Mouse (Mus musculus) MEL (cell line): ENCODE results near the gene Dennd1a. TPM values are rescaled to one million over a fixed set of nuclear protein-coding genes. Genes with fewer than 3 reads are reported as not detected.
A peak's percentile ranks its signal among the peaks of the same experiment; 100 is the strongest.

Source experiments
- DNase-seq: peaks from one replicate; pipeline ENCODE4 v3.0.0; 2011; ENCODE audit warnings: low read depth, low spot score
- H3K27ac ChIP-seq: 2 replicates; pipeline ENCODE4 v1.5.1; 2012; ENCODE audit warnings: low read depth, mild to moderate bottlenecking, control low read depth, low read length, moderate library complexity; ENCODE audit not compliant: control insufficient read depth
- H3K27me3 ChIP-seq, 2 experiments: fragments of 150-350 bp in 1 of 2; sonication (generic) in 1 of 2; 2 replicates each; pipeline ENCODE4 v1.6.1; 2012; ENCODE audit warnings: low read length in 2 of 2, mild to moderate bottlenecking in 2 of 2, improper control_type of control experiment in 1 of 2, moderate library complexity in 1 of 2; ENCODE audit not compliant: insufficient read depth in 2 of 2, control insufficient read depth in 1 of 2
- H3K36me3 ChIP-seq, 2 experiments: 2 replicates each; pipeline ENCODE4 v1.6.1; 2012 to 2014; ENCODE audit warnings: low read length in 2 of 2, improper control_type of control experiment in 1 of 2, inconsistent platforms in 1 of 2, mild to moderate bottlenecking in 1 of 2; ENCODE audit not compliant: insufficient read depth in 2 of 2, control insufficient read depth in 1 of 2
- H3K4me1 ChIP-seq, 2 experiments: fragments of 150-350 bp in 1 of 2; sonication (generic) in 1 of 2; 2 replicates each; pipeline ENCODE4 v1.6.1; 2012; ENCODE audit warnings: low read length in 2 of 2, improper control_type of control experiment in 1 of 2, mild to moderate bottlenecking in 1 of 2; ENCODE audit not compliant: insufficient read depth in 2 of 2, control insufficient read depth in 1 of 2
- H3K4me3 ChIP-seq, 2 experiments: fragments of 150-350 bp in 1 of 2; sonication (generic) in 1 of 2; 2 replicates each; pipeline ENCODE4 v1.5.1; 2012; ENCODE audit warnings: low read depth in 2 of 2, low read length in 2 of 2, mild to moderate bottlenecking in 2 of 2, moderate library complexity in 2 of 2, control low read depth in 1 of 2, improper control_type of control experiment in 1 of 2; ENCODE audit not compliant: control insufficient read depth in 1 of 2, insufficient read depth in 1 of 2
- H3K79me2 ChIP-seq: 2 replicates; pipeline ENCODE4 v1.6.1; 2012; ENCODE audit warnings: mild to moderate bottlenecking, low read length, moderate library complexity; ENCODE audit not compliant: control insufficient read depth, poor library complexity, insufficient read depth
- H3K9ac ChIP-seq: 2 replicates; pipeline ENCODE4 v1.6.1; 2012; ENCODE audit warnings: low read depth, mild to moderate bottlenecking, control low read depth, low read length, moderate library complexity; ENCODE audit not compliant: control insufficient read depth, poor library complexity, severe bottlenecking
- H3K9me3 ChIP-seq: fragments of 150-350 bp; sonication (generic); replicated peaks from 2 replicates; pipeline ENCODE4 v1.6.1; 2012; ENCODE audit warnings: mild to moderate bottlenecking, low read length, improper control_type of control experiment, moderate library complexity; ENCODE audit not compliant: insufficient read depth
- CHD1 ChIP-seq: IDR thresholded peaks from 2 replicates; pipeline ENCODE4 v1.6.1; 2012; ENCODE audit warnings: low read depth, mild to moderate bottlenecking, inconsistent platforms, low read length, improper control_type of control experiment
- CHD2 ChIP-seq: IDR thresholded peaks from 2 replicates; pipeline ENCODE4 v1.6.1; 2011; ENCODE audit warnings: low read length, improper control_type of control experiment
- CTCF ChIP-seq, 3 experiments: IDR thresholded peaks in 2 of 3; conservative IDR thresholded peaks in 1 of 3; 2 replicates each; pipeline ENCODE4 v1.5.1; 2011 to 2012; ENCODE audit warnings: low read length in 3 of 3, low read depth in 2 of 3, mild to moderate bottlenecking in 2 of 3, improper control_type of control experiment in 1 of 3, inconsistent platforms in 1 of 3, mixed read lengths in 1 of 3, moderate library complexity in 1 of 3; ENCODE audit not compliant: control insufficient read depth in 1 of 3, insufficient read depth in 1 of 3, poor library complexity in 1 of 3, severe bottlenecking in 1 of 3
- E2F4 ChIP-seq: IDR thresholded peaks from 2 replicates; pipeline ENCODE4 v1.6.1; 2011; ENCODE audit warnings: low read depth, low read length, improper control_type of control experiment, borderline replicate concordance
- EP300 ChIP-seq, 2 experiments: IDR thresholded peaks; 2 replicates each; pipeline ENCODE4 v1.6.1; 2011; ENCODE audit warnings: improper control_type of control experiment in 2 of 2, low read length in 2 of 2, low read depth in 1 of 2, mild to moderate bottlenecking in 1 of 2
- GABPA ChIP-seq: IDR thresholded peaks from 2 replicates; pipeline ENCODE4 v1.6.1; 2012; ENCODE audit warnings: low read depth, mild to moderate bottlenecking, inconsistent platforms, low read length, improper control_type of control experiment, moderate library complexity
- GATA1 ChIP-seq: IDR thresholded peaks from 2 replicates; pipeline ENCODE4 v1.6.1; 2011; ENCODE audit warnings: low read depth, low read length, improper control_type of control experiment
- HCFC1 ChIP-seq: IDR thresholded peaks from 2 replicates; pipeline ENCODE4 v1.6.1; 2012; ENCODE audit warnings: low read depth, mild to moderate bottlenecking, inconsistent platforms, low read length, improper control_type of control experiment, moderate library complexity
- KAT2A ChIP-seq: conservative IDR thresholded peaks from 2 replicates; pipeline ENCODE4 v1.6.1; 2012; ENCODE audit warnings: low read depth, low read length, improper control_type of control experiment, inconsistent platforms
- MAFK ChIP-seq: IDR thresholded peaks from 2 replicates; pipeline ENCODE4 v1.6.1; 2011; ENCODE audit warnings: low read depth, mild to moderate bottlenecking, low read length, improper control_type of control experiment, borderline replicate concordance
- MAX ChIP-seq: IDR thresholded peaks from 2 replicates; pipeline ENCODE4 v1.6.1; 2011; ENCODE audit warnings: low read length, improper control_type of control experiment
- MAZ ChIP-seq: IDR thresholded peaks from 2 replicates; pipeline ENCODE4 v1.6.1; 2012; ENCODE audit warnings: low read depth, mild to moderate bottlenecking, inconsistent platforms, low read length, improper control_type of control experiment
- MEF2A ChIP-seq: IDR thresholded peaks from 2 replicates; pipeline ENCODE4 v1.6.1; 2014; ENCODE audit warnings: low read depth, mild to moderate bottlenecking, inconsistent platforms, low read length, improper control_type of control experiment; ENCODE audit not compliant: poor library complexity, insufficient replicate concordance, severe bottlenecking; ENCODE audit errors: extremely low read depth
- MXI1 ChIP-seq: IDR thresholded peaks from 2 replicates; pipeline ENCODE4 v1.6.1; 2011; ENCODE audit warnings: mild to moderate bottlenecking, low read depth, low read length, improper control_type of control experiment
- MYB ChIP-seq: IDR thresholded peaks from 2 replicates; pipeline ENCODE4 v1.6.1; 2011; ENCODE audit warnings: mild to moderate bottlenecking, low read depth, low read length, improper control_type of control experiment
- MYC ChIP-seq: IDR thresholded peaks from 2 replicates; pipeline ENCODE4 v1.6.1; 2011; ENCODE audit warnings: low read depth, mild to moderate bottlenecking, low read length, improper control_type of control experiment, moderate library complexity
- NELFE ChIP-seq: IDR thresholded peaks from 2 replicates; pipeline ENCODE4 v1.6.1; 2011; ENCODE audit warnings: low read depth, low read length, improper control_type of control experiment
- POLR2A ChIP-seq, 2 experiments: IDR thresholded peaks; 2 replicates each; pipeline ENCODE4 v1.6.1; 2011 to 2012; ENCODE audit warnings: low read length in 2 of 2, mild to moderate bottlenecking in 2 of 2, control low read depth in 1 of 2, improper control_type of control experiment in 1 of 2, low read depth in 1 of 2, moderate library complexity in 1 of 2; ENCODE audit not compliant: control insufficient read depth in 1 of 2, insufficient read depth in 1 of 2, poor library complexity in 1 of 2
- RAD21 ChIP-seq: IDR thresholded peaks from 2 replicates; pipeline ENCODE4 v1.6.1; 2011; ENCODE audit warnings: mild to moderate bottlenecking, low read depth, low read length, improper control_type of control experiment
- RCOR1 ChIP-seq: IDR thresholded peaks from 2 replicates; pipeline ENCODE4 v1.6.1; 2012; ENCODE audit warnings: low read depth, mild to moderate bottlenecking, inconsistent platforms, low read length, improper control_type of control experiment
- SIN3A ChIP-seq: IDR thresholded peaks from 2 replicates; pipeline ENCODE4 v1.6.1; 2012; ENCODE audit warnings: low read length, improper control_type of control experiment, inconsistent platforms
- SMC3 ChIP-seq: IDR thresholded peaks from 2 replicates; pipeline ENCODE4 v1.6.1; 2011; ENCODE audit warnings: low read depth, low read length, improper control_type of control experiment
- TCF12 ChIP-seq: IDR thresholded peaks from 2 replicates; pipeline ENCODE4 v1.6.1; 2014; ENCODE audit warnings: low read depth, mild to moderate bottlenecking, inconsistent platforms, low read length, improper control_type of control experiment, moderate library complexity
- UBTF ChIP-seq: IDR thresholded peaks from 2 replicates; pipeline ENCODE4 v1.6.1; 2012; ENCODE audit warnings: low read depth, mild to moderate bottlenecking, inconsistent platforms, low read length, improper control_type of control experiment, moderate library complexity, borderline replicate concordance; ENCODE audit not compliant: insufficient read depth
- USF2 ChIP-seq, 2 experiments: IDR thresholded peaks; 2 replicates each; pipeline ENCODE4 v1.6.1; 2011 to 2012; ENCODE audit warnings: improper control_type of control experiment in 2 of 2, low read length in 2 of 2, borderline replicate concordance in 1 of 2, inconsistent platforms in 1 of 2, low read depth in 1 of 2, mild to moderate bottlenecking in 1 of 2; ENCODE audit not compliant: insufficient read depth in 1 of 2
- ZKSCAN1 ChIP-seq: IDR thresholded peaks from 2 replicates; pipeline ENCODE4 v1.6.1; 2012; ENCODE audit warnings: low read depth, mild to moderate bottlenecking, inconsistent platforms, low read length, improper control_type of control experiment, moderate library complexity
- ZNF384 ChIP-seq: IDR thresholded peaks from 2 replicates; pipeline ENCODE4 v1.6.1; 2012; ENCODE audit warnings: low read depth, mild to moderate bottlenecking, inconsistent platforms, low read length, improper control_type of control experiment
- polyA plus RNA-seq, 2 experiments: library from polyadenylated mRNA; stranded (reverse) in 1 of 2; unstranded in 1 of 2; fragments of >175 nt in 1 of 2; fragments of >200 nt in 1 of 2; gene quantifications; 2 replicates each; pipeline versions ENCODE4 v1.2.1 to v1.2.4; 2012; ENCODE audit warnings: low replicate concordance in 2 of 2, low read depth in 1 of 2; ENCODE audit not compliant: insufficient read length in 2 of 2, insufficient read depth in 1 of 2, missing spikeins in 1 of 2
- total RNA-seq: library from RNA; depleted of rRNA; stranded (reverse); fragments of 300-350 nt; gene quantifications from 2 replicates; pipeline ENCODE4 v1.2.3, GENCODE M21; 2012

Gene Dennd1a
- total and polyA plus RNA-seq, 3 experiments = 5.0 to 21.8 TPM; not detected in 1

DNA sequence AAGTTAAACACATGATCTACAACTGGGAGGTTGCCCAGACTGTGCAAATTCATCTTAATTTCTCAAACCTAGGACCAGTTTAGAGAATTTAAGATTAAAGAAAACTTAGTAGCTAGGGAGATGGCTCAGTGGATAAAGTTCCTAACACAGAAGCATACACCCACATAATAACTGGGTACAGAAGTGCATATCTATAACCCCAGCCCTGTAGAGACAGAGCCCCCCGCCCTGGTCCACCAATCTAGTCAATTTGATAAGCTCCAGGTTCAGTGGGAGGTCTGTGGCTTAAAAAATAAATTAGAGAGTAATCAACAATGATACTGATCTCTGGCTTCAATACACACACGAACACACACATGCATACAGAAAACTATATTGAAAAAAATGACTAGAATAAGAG is 51.6 kb downstream of the Dennd1a start:
- Histone ChIP-seq H3K9ac (no peak overlapping the region), H3K9me3 (no peaks in the 10 kb centered on the region), H3K79me2 (no peaks in the 10 kb centered on the region), H3K27ac (no peak overlapping the region), H3K4me3 (no peak overlapping the region), H3K27me3 (no peaks in the 10 kb centered on the region), H3K4me1 (peaks cover 0 to 9% of the 10 kb centered on the region in 2 experiments; a peak in 2 of 4 replicates), H3K36me3 (peaks cover 0 to 16% of the 10 kb centered on the region in 2 experiments; a peak in 3 of 4 replicates)
- no peak for TF ChIP-seq NELFE
- no peak for TF ChIP-seq MYB
- peak; percentile 14; the same call in 1 of the 2 replicates for TF ChIP-seq RCOR1
- peak; percentile 53 for TF ChIP-seq GATA1
- peak; percentile 34; the same call in 1 of the 2 replicates for TF ChIP-seq TCF12
- no peak for TF ChIP-seq MYC
- TF ChIP-seq MAX = no peak
- no peak for TF ChIP-seq UBTF
- TF ChIP-seq ZNF384 = no peak
- no peak for TF ChIP-seq CHD2
- peak; percentile 5 to 54; a peak in 1 of 4 replicates for TF ChIP-seq EP300 (IDR thresholded peaks at IDR 0.05; ENCODE audit: low read depth in 1 of 2, low read length in 2 of 2)
- TF ChIP-seq GABPA = no peak
- no peak for TF ChIP-seq USF2 (IDR thresholded peaks at IDR 0.05; ENCODE audit: borderline replicate concordance in 1 of 2, insufficient read depth in 1 of 2, low read depth in 1 of 2, low read length in 2 of 2)
- TF ChIP-seq E2F4 = no peak
- TF ChIP-seq MEF2A = no peak
- TF ChIP-seq MXI1 = no peak
- TF ChIP-seq POLR2A (IDR thresholded peaks at IDR 0.05; ENCODE audit: control insufficient read depth in 1 of 2, insufficient read depth in 1 of 2, low read depth in 1 of 2, low read length in 2 of 2, poor library complexity in 1 of 2) = no peak
- TF ChIP-seq MAZ = no peak
- no peak for TF ChIP-seq SMC3
- DNase-seq = peak; percentile 29

DNA sequence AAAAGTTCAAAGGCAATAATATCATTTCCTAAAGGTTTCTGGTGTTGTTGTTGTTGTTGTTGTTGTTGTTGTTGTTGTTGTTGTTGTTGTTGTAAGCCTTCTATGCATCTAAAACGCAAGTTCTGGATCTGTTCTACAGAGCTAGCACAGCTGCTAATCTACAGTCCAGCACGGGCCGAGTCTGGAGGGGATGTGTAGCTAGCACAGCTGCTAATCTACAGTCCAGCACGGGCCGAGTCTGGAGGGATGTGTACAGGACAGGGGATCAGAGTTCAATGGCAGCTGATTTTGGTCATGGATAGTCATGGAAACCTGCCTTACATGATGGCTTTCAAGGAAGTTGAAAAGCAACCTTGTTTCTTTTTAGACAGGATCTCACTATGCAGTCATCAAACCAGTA is 57.3 kb downstream of the Dennd1a start:
- H3K4me1 ChIP-seq = peaks cover 2 to 5% of the 10 kb centered on the region in 2 experiments; a peak in 3 of 4 replicates
- no peaks in the 10 kb centered on the region for H3K27me3 ChIP-seq
- H3K9ac ChIP-seq = no peak overlapping the region
- no peaks in the 10 kb centered on the region for H3K9me3 ChIP-seq
- DNase-seq = no peak
- no peak overlapping the region for H3K4me3 ChIP-seq
- peaks cover 0 to 9% of the 10 kb centered on the region in 2 experiments; a peak in 2 of 4 replicates for H3K36me3 ChIP-seq
- peaks cover 4% of the 10 kb centered on the region; the same call in 1 of the 2 replicates for H3K79me2 ChIP-seq
- H3K27ac ChIP-seq = no peak overlapping the region
- TF ChIP-seq SIN3A (no peak), CHD2 (no peak), MAFK (no peak), CHD1 (no peak), RAD21 (no peak), E2F4 (no peak), TCF12 (no peak), KAT2A (no peak), MAX (no peak), HCFC1 (no peak), SMC3 (no peak), CTCF (IDR thresholded peaks at IDR 0.05 in 2 of 3, conservative IDR thresholded peaks at IDR 0.05 in 1 of 3; ENCODE audit: control insufficient read depth in 1 of 3, insufficient read depth in 1 of 3, low read depth in 2 of 3, low read length in 3 of 3, poor library complexity in 1 of 3, severe bottlenecking in 1 of 3) (no peak), ZKSCAN1 (no peak)
